ENCODE assay signal across 22 mouse cellular contexts in the genomic region with DNA sequence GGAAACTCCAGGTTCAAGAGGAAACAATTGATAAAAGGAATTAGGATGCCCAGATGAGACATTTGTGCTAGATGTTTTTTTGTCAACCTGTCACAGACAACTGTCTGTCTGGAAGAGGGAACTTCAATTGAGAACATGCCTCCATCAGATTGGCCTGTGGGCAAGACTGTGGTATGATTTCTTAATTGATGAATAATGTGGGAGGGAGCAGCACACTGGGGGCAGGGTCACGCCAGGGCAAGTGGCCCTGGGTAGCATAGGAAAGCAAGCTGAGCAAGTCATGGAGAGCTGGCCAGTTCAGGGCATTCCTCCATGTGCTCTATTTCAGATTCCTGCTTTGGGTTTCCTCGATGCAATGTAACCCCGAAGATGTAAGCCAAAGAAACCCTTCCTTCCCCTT. TPM values are rescaled to one million over a fixed set of nuclear protein-coding genes. Genes with fewer than 3 reads are reported as not detected.
"Had no signal": no experiment of that assay in that cellular context is flagged by ENCODE, and none has a peak within 500 bp of the region (broad histone marks: within the 10 kb centered on the region; RNA-seq: fewer than 3 reads in every experiment).

No protein-coding gene starts in this region.

- H3K9me3 ChIP-seq: midbrain, embryonic 10.5 days; midbrain, embryonic 12.5 days; neural tube, embryonic 13.5 days; neural tube, embryonic 15.5 days; stomach, embryonic 15.5 days had no signal

- DNase-seq: lung, adult 18-20 months; lung, embryonic 14.5 days; lung, postnatal 10 days; lung, postnatal 4 days; midbrain, embryonic 14.5 days; retina, postnatal 1 day; right cerebral cortex, adult 18-20 months; thymus, adult 2 months; thymus, postnatal 25 days; thymus, postnatal 4 days had no signal

- H3K27me3 ChIP-seq: midbrain, embryonic 12.5 days; neural tube, embryonic 13.5 days; neural tube, embryonic 15.5 days; stomach, embryonic 15.5 days had no signal

- H3K4me3 ChIP-seq: midbrain, embryonic 10.5 days; midbrain, embryonic 12.5 days; myocyte; neural tube, embryonic 13.5 days; neural tube, embryonic 15.5 days; stomach, embryonic 15.5 days had no signal

- H3K9ac ChIP-seq: lung, embryonic 14.5 days; midbrain, embryonic 12.5 days; neural tube, embryonic 13.5 days; neural tube, embryonic 15.5 days; stomach, embryonic 15.5 days had no signal

- H3K27ac ChIP-seq: midbrain, embryonic 10.5 days; midbrain, embryonic 12.5 days; neural tube, embryonic 13.5 days; neural tube, embryonic 15.5 days; stomach, embryonic 15.5 days; stomach, postnatal 0 days had no signal

- H3K4me1 ChIP-seq: stomach, embryonic 15.5 days had no signal

- H3K36me3 ChIP-seq: midbrain, embryonic 10.5 days; midbrain, embryonic 12.5 days; neural tube, embryonic 13.5 days; neural tube, embryonic 15.5 days; stomach, embryonic 15.5 days had no signal

- ATAC-seq: midbrain, embryonic 16.5 days had no signal

RNA-seq across cellular contexts. Expression of a gene that starts 16.8 kb away (rescaled TPM):
- total RNA-seq: megakaryocyte-erythroid progenitor cell, adult 5-6 weeks had no signal
- polyA plus RNA-seq: midbrain, embryonic 10.5 days; midbrain, embryonic 12.5 days; midbrain, embryonic 14.5 days; myocyte; neural tube, embryonic 11.5 days; neural tube, embryonic 13.5 days; neural tube, embryonic 15.5 days; spleen, adult 2 months; testis, adult 2 months had no signal

RNA-seq across cellular contexts. Expression of a gene that starts 50.5 kb away (rescaled TPM):
- total RNA-seq: megakaryocyte-erythroid progenitor cell, adult 5-6 weeks had no signal
- polyA plus RNA-seq: lung, embryonic 14.5 days; midbrain, embryonic 10.5 days; midbrain, embryonic 12.5 days; midbrain, embryonic 14.5 days; midbrain, embryonic 16.5 days; myocyte; neural tube, embryonic 11.5 days; neural tube, embryonic 13.5 days; spleen, adult 2 months had no signal
